Mouse (Mus musculus) stomach, embryonic 15.5 days (tissue): Measurements from ENCODE around the gene Ppil4. TPM values are rescaled to one million over a fixed set of nuclear protein-coding genes. Genes with fewer than 3 reads are reported as not detected.

ENCODE experiments used
- ATAC-seq: fragments of 200-750 bp; cut with Nextera tagmentation; 2 replicates; pipeline ENCODE4 v1.8.0; 2017; ENCODE audit warnings: low read depth, moderate number of reproducible peaks, moderate TSS enrichment; ENCODE audit not compliant: insufficient read depth, low FRiP score
- H3K27ac ChIP-seq: fragments of 300-500 bp; sonication (generic); 2 replicates; pipeline ENCODE4 v1.5.1; 2015; ENCODE audit warnings: mild to moderate bottlenecking, inconsistent platforms
- H3K27me3 ChIP-seq: fragments of 300-500 bp; sonication (generic); replicated peaks from 2 replicates; pipeline ENCODE4 v1.6.1; 2015; ENCODE audit warnings: inconsistent platforms
- H3K36me3 ChIP-seq: fragments of 300-500 bp; sonication (generic); 2 replicates; pipeline ENCODE4 v1.6.1; 2015; ENCODE audit warnings: inconsistent platforms
- H3K4me1 ChIP-seq: fragments of 300-500 bp; sonication (generic); 2 replicates; pipeline ENCODE4 v1.6.1; 2015; ENCODE audit warnings: inconsistent platforms
- H3K4me2 ChIP-seq: fragments of 300-500 bp; sonication (generic); 2 replicates; pipeline ENCODE4 v1.6.1; 2015; ENCODE audit warnings: mild to moderate bottlenecking, inconsistent platforms
- H3K4me3 ChIP-seq: fragments of 300-500 bp; sonication (generic); replicated peaks from 2 replicates; pipeline ENCODE4 v1.5.1; 2015; ENCODE audit warnings: inconsistent platforms
- H3K9ac ChIP-seq: fragments of 300-500 bp; sonication (generic); 2 replicates; pipeline ENCODE4 v1.6.1; 2015; ENCODE audit warnings: inconsistent platforms
- H3K9me3 ChIP-seq: fragments of 300-500 bp; sonication (generic); 2 replicates; pipeline ENCODE4 v1.6.1; 2016; ENCODE audit warnings: inconsistent platforms
- WGBS: fragments of 180-500 bp; shearing (Covaris S2); methylation state at CpG from one replicate; pipeline ENCODE4 v1.1.7; 2015; 5-methylcytosine and 5-hydroxymethylcytosine counted together
- microRNA-seq: library from miRNA; unstranded; fragments of <30 nt; microRNA quantifications from one replicate; pipeline ENCODE4, GENCODE M21; 2016
- polyA plus RNA-seq: library from polyadenylated mRNA; unstranded; fragments of >200 nt; fragmentation: Nextera tagmentation; extraction: Ambion mirVana; gene quantifications from 2 replicates; pipeline ENCODE4 v1.2.1, GENCODE M21; 2015

The Ppil4 gene
- polyA plus RNA-seq, 1 experiment from 2014 or later, result 37.9 TPM

GRCm38 (mm10) chr10:7864184-7864583, 71.5 kb downstream of the Ppil4 start:
- no peak overlapping the region for H3K4me3 ChIP-seq
- H3K36me3 ChIP-seq, result no peaks in the 10 kb centered on the region
- 71% methylated on average over 6 of the region's 6 CpGs for WGBS
- H3K9ac ChIP-seq, result no peak overlapping the region
- no peak for ATAC-seq
- H3K9me3 ChIP-seq, result no peaks in the 10 kb centered on the region
- H3K27ac ChIP-seq, result no peak overlapping the region
- H3K4me2 ChIP-seq, result no peak overlapping the region
- peaks cover 15% of the 10 kb centered on the region for H3K27me3 ChIP-seq
- 0 out of 2 replicates have a peak, but pooled peaks cover 5% of the 10 kb centered on the region for H3K4me1 ChIP-seq

GRCm38 (mm10) chr10:7864806-7865205, 72.1 kb downstream of the Ppil4 start:
- WGBS, result 75% methylated on average over 3 of the region's 3 CpGs
- Histone ChIP-seq H3K27ac (no peak overlapping the region), H3K9ac (no peak overlapping the region), H3K4me1 (0 out of 2 replicates have a peak, but pooled peaks cover 5% of the 10 kb centered on the region), H3K36me3 (no peaks in the 10 kb centered on the region), H3K9me3 (no peaks in the 10 kb centered on the region), H3K4me3 (no peak overlapping the region), H3K4me2 (no peak overlapping the region), H3K27me3 (peaks cover 15% of the 10 kb centered on the region)
- no peak for ATAC-seq

GRCm38 (mm10) chr10:7866762-7867665, 74.3 kb downstream of the Ppil4 start:
- Histone ChIP-seq H3K4me3 (peak overlapping the region; percentile 29), H3K4me2 (peak overlapping the region; percentile 61), H3K27me3 (peaks cover 15% of the 10 kb centered on the region), H3K27ac (no peak overlapping the region), H3K9me3 (no peaks in the 10 kb centered on the region), H3K4me1 (0 out of 2 replicates have a peak, but pooled peaks cover 5% of the 10 kb centered on the region), H3K9ac (no peak overlapping the region; the same call in 1 of the 2 replicates), H3K36me3 (no peaks in the 10 kb centered on the region)
- WGBS, result 17% methylated on average over 50 of the region's 50 CpGs
- ATAC-seq, result no peak

- Histone ChIP-seq H3K9ac (no peak overlapping the region; the same call in 1 of the 2 replicates), H3K4me2 (peak overlapping the region; percentile 61), H3K27ac (no peak overlapping the region), H3K4me1 (0 out of 2 replicates have a peak, but pooled peaks cover 5% of the 10 kb centered on the region), H3K4me3 (peak overlapping the region; percentile 29), H3K9me3 (no peaks in the 10 kb centered on the region), H3K27me3 (peaks cover 15% of the 10 kb centered on the region), H3K36me3 (no peaks in the 10 kb centered on the region)
- 23% methylated on average over 21 of the region's 21 CpGs for WGBS
- ATAC-seq, result no peak
Observed at GRCm38 (mm10) chr10:7867666-7868030, 75.0 kb downstream of the Ppil4 start.

GRCm38 (mm10) chr10:7869746-7870145, 77.1 kb downstream of the Ppil4 start:
- Histone ChIP-seq H3K4me2 (no peak overlapping the region), H3K27me3 (peaks cover 15% of the 10 kb centered on the region), H3K9me3 (no peaks in the 10 kb centered on the region), H3K27ac (no peak overlapping the region), H3K36me3 (no peaks in the 10 kb centered on the region), H3K4me3 (no peak overlapping the region), H3K4me1 (0 out of 2 replicates have a peak, but pooled peaks cover 5% of the 10 kb centered on the region), H3K9ac (no peak overlapping the region)
- WGBS, result 62% methylated on average over 8 of the region's 8 CpGs
- ATAC-seq, result no peak

- no peak for ATAC-seq
- Histone ChIP-seq H3K4me2 (no peak overlapping the region), H3K4me1 (0 out of 2 replicates have a peak, but pooled peaks cover 5% of the 10 kb centered on the region), H3K36me3 (no peaks in the 10 kb centered on the region), H3K9me3 (no peaks in the 10 kb centered on the region), H3K4me3 (no peak overlapping the region), H3K27me3 (peaks cover 15% of the 10 kb centered on the region), H3K9ac (no peak overlapping the region), H3K27ac (no peak overlapping the region)
- 64% methylated on average over 11 of the region's 11 CpGs for WGBS
Observed at GRCm38 (mm10) chr10:7870571-7871315, 78.1 kb downstream of the Ppil4 start.

- H3K4me1 ChIP-seq, result 0 out of 2 replicates have a peak, but pooled peaks cover 5% of the 10 kb centered on the region
- no peak overlapping the region for H3K4me2 ChIP-seq
- H3K27ac ChIP-seq, result no peak overlapping the region
- 83% methylated on average over 5 of the region's 5 CpGs for WGBS
- no peak overlapping the region for H3K4me3 ChIP-seq
- no peaks in the 10 kb centered on the region for H3K36me3 ChIP-seq
- H3K9ac ChIP-seq, result no peak overlapping the region
- no peaks in the 10 kb centered on the region for H3K9me3 ChIP-seq
- H3K27me3 ChIP-seq, result peaks cover 15% of the 10 kb centered on the region
- no peak for ATAC-seq
Observed at GRCm38 (mm10) chr10:7871381-7872020, 78.8 kb downstream of the Ppil4 start.

Small RNA genes within 50 kb of the gene (microRNA-seq; reads per million reads assigned to microRNA genes)
- gene Mir5104, result 2.3 reads per million, percentile 6 among the genes with 10 or more reads in this experiment

Other genes with a start within 250 kb of the Ppil4 start
- gene Lrp11, start 203.1 kb upstream of the Ppil4 start, polyA plus RNA-seq, result 5.6 and 6.2 TPM in 2 replicates
- gene Nup43, start 125.4 kb upstream of the Ppil4 start, polyA plus RNA-seq, result 44.9 and 48.7 TPM in 2 replicates
- gene Pcmt1, start 111.8 kb upstream of the Ppil4 start, polyA plus RNA-seq, result 105 and 110 TPM in 2 replicates
- 8.4 and 8.5 TPM in 2 replicates for gene Lats1, start 111.7 kb upstream of the Ppil4 start, polyA plus RNA-seq
- gene Katna1, start 66.9 kb upstream of the Ppil4 start, polyA plus RNA-seq, result 50.9 and 59.5 TPM in 2 replicates
- gene Ginm1, start 67 bp upstream of the Ppil4 start, polyA plus RNA-seq, result 83.4 and 85.6 TPM in 2 replicates
- gene Zc3h12d, start 39.6 kb downstream of the Ppil4 start, polyA plus RNA-seq, result 0.35 and 0.53 TPM in 2 replicates
- gene Tab2, start 163.3 kb downstream of the Ppil4 start, polyA plus RNA-seq, result 17.1 and 18.8 TPM in 2 replicates